Mouse (Mus musculus) stomach, embryonic 16.5 days (tissue): Measurements from ENCODE around the gene Rnf114. TPM values are rescaled to one million over a fixed set of nuclear protein-coding genes. Genes with fewer than 3 reads are reported as not detected.

ENCODE experiments used
- ATAC-seq: fragments of 200-750 bp; cut with Nextera tagmentation; 2 replicates; pipeline ENCODE4 v1.8.0; 2017; ENCODE audit warnings: moderate number of reproducible peaks, moderate TSS enrichment; ENCODE audit not compliant: insufficient read depth, low FRiP score
- H3K27ac ChIP-seq: fragments of 300-500 bp; sonication (generic); 2 replicates; pipeline ENCODE4 v1.5.1; 2014; ENCODE audit warnings: low read length
- H3K27me3 ChIP-seq: fragments of 300-500 bp; sonication (generic); 2 replicates; pipeline ENCODE4 v1.6.1; 2014; ENCODE audit warnings: low read length, control low read depth, mixed read lengths; ENCODE audit not compliant: control insufficient read depth, insufficient read depth
- H3K36me3 ChIP-seq: fragments of 300-500 bp; sonication (generic); 2 replicates; pipeline ENCODE4 v1.6.1; 2014; ENCODE audit warnings: low read length; ENCODE audit not compliant: control insufficient read depth, insufficient read depth
- H3K4me1 ChIP-seq: fragments of 300-500 bp; sonication (generic); 2 replicates; pipeline ENCODE4 v1.6.1; 2014; ENCODE audit warnings: low read length, control low read depth, mixed read lengths; ENCODE audit not compliant: control insufficient read depth, insufficient read depth
- H3K4me2 ChIP-seq: fragments of 300-500 bp; sonication (generic); 2 replicates; pipeline ENCODE4 v1.6.1; 2014; ENCODE audit warnings: low read depth, low read length, mixed read lengths
- H3K4me3 ChIP-seq: fragments of 300-500 bp; sonication (generic); replicated peaks from 2 replicates; pipeline ENCODE4 v1.5.1; 2014; ENCODE audit warnings: mild to moderate bottlenecking, low read length
- H3K9ac ChIP-seq: fragments of 300-500 bp; sonication (generic); 2 replicates; pipeline ENCODE4 v1.6.1; 2014; ENCODE audit warnings: low read length
- H3K9me3 ChIP-seq: fragments of 300-500 bp; sonication (generic); replicated peaks from 2 replicates; pipeline ENCODE4 v1.6.1; 2016; ENCODE audit warnings: low read length, control low read depth; ENCODE audit not compliant: control insufficient read depth
- WGBS: fragments of 180-500 bp; shearing (Covaris S2); extraction: QIAGEN DNeasy Blood & Tissue Kit; methylation state at CpG from one replicate; pipeline ENCODE4 v1.1.7; 2014; 5-methylcytosine and 5-hydroxymethylcytosine counted together
- polyA plus RNA-seq: library from polyadenylated mRNA; unstranded; fragments of >200 nt; fragmentation: Nextera tagmentation; extraction: Ambion mirVana; gene quantifications from 2 replicates; pipeline ENCODE4 v1.2.1, GENCODE M21; 2015

Rnf114 gene
- 68.7 and 73.3 TPM in 2 replicates for polyA plus RNA-seq

- WGBS: 3% methylated on average over 52 of the region's 52 CpGs
- Histone ChIP-seq H3K9me3 (no peaks in the 10 kb centered on the region), H3K9ac (peak within 1 kb of the TSS; percentile 98), H3K36me3 (no peaks in the 10 kb centered on the region), H3K4me3 (peak within 1 kb of the TSS; percentile 100), H3K4me1 (peaks cover 15% of the 10 kb centered on the region), H3K27ac (peak within 1 kb of the TSS; percentile 97), H3K27me3 (no peaks in the 10 kb centered on the region), H3K4me2 (peak within 1 kb of the TSS; percentile 82)
- peak; percentile 26; the same call in 1 of the 2 replicates for ATAC-seq
Observed at GRCm38 (mm10) chr2:167491757-167492708, at the start of gene Rnf114. Rnf114 (plus strand) TSS chr2:167492645.

- ATAC-seq: no peak
- Histone ChIP-seq H3K9me3 (no peaks in the 10 kb centered on the region), H3K9ac (no peak overlapping the region), H3K36me3 (peaks cover 16% of the 10 kb centered on the region; the same call in 1 of the 2 replicates), H3K4me2 (no peak overlapping the region), H3K4me3 (no peak overlapping the region), H3K27me3 (no peaks in the 10 kb centered on the region), H3K4me1 (no peaks in the 10 kb centered on the region), H3K27ac (no peak overlapping the region)
- WGBS: 88% methylated on average over 4 of the region's 4 CpGs
Observed at GRCm38 (mm10) chr2:167443411-167444193, 48.8 kb upstream of the Rnf114 start.

GRCm38 (mm10) chr2:167445911-167446780 is 46.3 kb upstream of the Rnf114 start:
- H3K36me3 ChIP-seq: peaks cover 14% of the 10 kb centered on the region
- 73% methylated on average over 20 of the region's 20 CpGs for whole genome bisulfite sequencing
- H3K27ac ChIP-seq: no peak overlapping the region

GRCm38 (mm10) chr2:167447207-167447606 is 45.2 kb upstream of the Rnf114 start:
- no peak overlapping the region for H3K4me3 ChIP-seq
- no peaks in the 10 kb centered on the region for H3K4me1 ChIP-seq
- ATAC-seq: no peak
- no peaks in the 10 kb centered on the region for H3K9me3 ChIP-seq
- no peak overlapping the region for H3K9ac ChIP-seq
- no peak overlapping the region for H3K4me2 ChIP-seq
- 93% methylated on average over 7 of the region's 7 CpGs for WGBS
- no peak overlapping the region for H3K27ac ChIP-seq
- no peaks in the 10 kb centered on the region for H3K27me3 ChIP-seq
- H3K36me3 ChIP-seq: peaks cover 10% of the 10 kb centered on the region

More at GRCm38 (mm10) chr2:167445911-167446780, 46.3 kb upstream of the Rnf114 start:
- Histone ChIP-seq H3K9me3 (no peaks in the 10 kb centered on the region), H3K9ac (no peak overlapping the region), H3K4me1 (no peaks in the 10 kb centered on the region), H3K4me2 (no peak overlapping the region), H3K4me3 (no peak overlapping the region), H3K27me3 (no peaks in the 10 kb centered on the region)
- ATAC-seq: no peak

- Histone ChIP-seq H3K4me3 (no peak overlapping the region), H3K4me2 (no peak overlapping the region), H3K27ac (no peak overlapping the region), H3K36me3 (peaks cover 9% of the 10 kb centered on the region; the same call in 1 of the 2 replicates), H3K9ac (no peak overlapping the region), H3K4me1 (no peaks in the 10 kb centered on the region), H3K27me3 (no peaks in the 10 kb centered on the region), H3K9me3 (no peaks in the 10 kb centered on the region)
- WGBS: 88% methylated on average over 8 of the region's 8 CpGs
- ATAC-seq: no peak
Observed at GRCm38 (mm10) chr2:167447629-167448028, 44.8 kb upstream of the Rnf114 start.

- peaks cover 9% of the 10 kb centered on the region; the same call in 1 of the 2 replicates for H3K36me3 ChIP-seq
- 85% methylated on average over 21 of the region's 21 CpGs for WGBS
Observed at GRCm38 (mm10) chr2:167449331-167450275, 42.8 kb upstream of the Rnf114 start.

GRCm38 (mm10) chr2:167450647-167451046 is 41.8 kb upstream of the Rnf114 start:
- ATAC-seq: no peak
- H3K27me3 ChIP-seq: no peaks in the 10 kb centered on the region
- H3K4me3 ChIP-seq: no peak overlapping the region
- H3K9me3 ChIP-seq: no peaks in the 10 kb centered on the region
- WGBS: 91% methylated on average over 8 of the region's 8 CpGs
- no peak overlapping the region for H3K27ac ChIP-seq
- H3K4me2 ChIP-seq: no peak overlapping the region
- peaks cover 11% of the 10 kb centered on the region; the same call in 1 of the 2 replicates for H3K36me3 ChIP-seq
- H3K4me1 ChIP-seq: no peaks in the 10 kb centered on the region
- no peak overlapping the region for H3K9ac ChIP-seq

More at GRCm38 (mm10) chr2:167449331-167450275, 42.8 kb upstream of the Rnf114 start:
- H3K27me3 ChIP-seq: no peaks in the 10 kb centered on the region
- 0 out of 2 replicates have a peak overlapping the region, but pooled peaks have one; percentile 38 for H3K27ac ChIP-seq
- H3K4me2 ChIP-seq: no peak overlapping the region
- H3K9ac ChIP-seq: no peak overlapping the region
- H3K4me1 ChIP-seq: no peaks in the 10 kb centered on the region
- no peaks in the 10 kb centered on the region for H3K9me3 ChIP-seq
- no peak for ATAC-seq
- no peak overlapping the region for H3K4me3 ChIP-seq
